Mouse (Mus musculus) liver, adult 2 months (tissue): Measurements from ENCODE around the gene Olfr874.

Source experiments
- CTCF ChIP-seq: fragments of 200-500 bp; IDR thresholded peaks from 2 replicates; pipeline ENCODE4 v1.5.1; 2011; ENCODE audit warnings: low read depth, low read length, control low read depth
- POLR2A ChIP-seq: fragments of 200-500 bp; IDR thresholded peaks from 2 replicates; pipeline ENCODE4 v1.6.1; 2011; ENCODE audit warnings: low read length, control low read depth; ENCODE audit not compliant: insufficient read depth; ENCODE audit errors: extremely low read depth

- TF ChIP-seq CTCF (no peak), POLR2A (no peak)
Measured at GRCm38 (mm10) chr9:37750319-37751075, 5.6 kb downstream of the Olfr874 start.
